Mouse (Mus musculus) adrenal gland, adult 8-10 months (tissue): ENCODE data around the gene Olfr722. TPM values are rescaled to one million over a fixed set of nuclear protein-coding genes. Genes with fewer than 3 reads are reported as not detected.
"Not testable (repeated sequence)": the region's sequence is repeated elsewhere in the genome, so short reads cannot be mapped to it uniquely, and the experiment has no call there.

Experiments used
- DNase-seq: peaks from one replicate; pipeline ENCODE4 v3.0.0; 2022
- total RNA-seq, 4 experiments: library from RNA; stranded (reverse); gene quantifications; 2 replicates each; pipeline ENCODE4 v1.2.4; 2022

Gene Olfr722
- total RNA-seq, result not detected

GRCm38 (mm10) chr14:49901899-49902298 is at the start of gene Olfr722:
Gene Olfr722, minus strand, starts transcription at chr14:49901999.
- no peak for DNase-seq

GRCm38 (mm10) chr14:49931687-49932086 is 29.9 kb upstream of the Olfr722 start, which contains the start of gene Olfr723:
Gene Olfr723, minus strand, starts transcription at chr14:49931787.
- DNase-seq, result not testable (repeated sequence)

- DNase-seq, result no peak
Observed at GRCm38 (mm10) chr14:49860387-49860786, 41.4 kb downstream of the Olfr722 start.

Other genes with a start within 250 kb of the Olfr722 start
- gene Armh4, start 118.6 kb downstream of the Olfr722 start, total RNA-seq, result 1 to 10 TPM in 2 of 4 experiments, under 1 TPM in 2; 0.89 to 2.0 (median 1.1) TPM
- gene Olfr723, start 29.8 kb upstream of the Olfr722 start, total RNA-seq, result not detected
- not detected for gene Olfr724, start 61.3 kb upstream of the Olfr722 start, total RNA-seq
- gene Olfr725, start 138.4 kb upstream of the Olfr722 start, total RNA-seq, result not detected
- not detected for gene Olfr726, start 189.0 kb upstream of the Olfr722 start, total RNA-seq
- gene Olfr727, start 221.2 kb upstream of the Olfr722 start, total RNA-seq, result not detected
- not detected for gene Olfr728, start 240.7 kb upstream of the Olfr722 start, total RNA-seq